Mouse (Mus musculus) liver, embryonic 14.5 days (tissue): ENCODE data around the gene Abo.

ENCODE experiments used
- CTCF ChIP-seq: IDR thresholded peaks from 2 replicates; pipeline ENCODE4 v1.5.1; 2016; ENCODE audit warnings: antibody characterized with exemption, low read depth, control low read depth
- EP300 ChIP-seq: IDR thresholded peaks from 2 replicates; pipeline ENCODE4 v1.6.1; 2016; ENCODE audit warnings: antibody characterized with exemption, low read depth

DNA sequence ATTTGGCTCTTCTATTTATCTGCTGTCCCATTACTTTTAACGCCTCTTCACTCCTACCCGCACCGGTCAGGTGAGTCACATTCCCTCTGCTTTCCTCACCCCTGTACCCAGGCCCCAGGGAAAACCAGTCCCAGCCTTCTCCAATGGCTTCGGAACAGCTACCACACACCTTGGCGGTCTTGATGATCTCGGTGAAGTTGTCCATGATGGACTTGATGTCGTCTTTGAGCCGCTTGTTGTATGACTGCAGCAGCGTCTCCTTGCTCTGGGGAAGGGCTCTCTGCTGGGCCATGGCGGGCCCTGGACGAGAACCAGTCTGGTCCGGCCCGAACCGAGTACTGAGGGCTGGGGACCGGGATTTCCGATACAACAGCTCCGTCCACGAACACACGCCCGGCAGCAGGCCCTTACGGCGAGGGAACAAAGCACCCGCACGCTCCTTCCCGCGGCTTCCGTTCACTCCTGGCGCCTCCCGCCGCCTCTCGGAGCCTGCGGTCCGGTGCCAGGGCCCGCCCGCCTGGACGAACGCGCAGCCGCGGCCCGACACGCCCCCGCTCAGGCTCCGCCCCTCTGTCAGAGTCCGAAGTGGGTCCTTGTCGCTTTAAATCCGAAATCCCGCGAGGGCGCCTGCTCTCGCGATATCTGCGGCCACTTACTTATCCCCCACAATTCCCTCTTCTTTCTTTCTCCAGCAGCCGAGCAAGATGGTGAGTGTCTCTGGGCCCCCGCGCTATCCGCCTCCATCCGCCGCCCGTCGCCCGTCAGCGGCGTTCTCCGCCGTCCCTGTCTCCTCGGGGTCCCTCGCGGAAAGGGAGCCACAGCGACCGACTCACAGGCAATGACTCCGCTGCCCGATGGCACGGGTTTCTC is 45.6 kb upstream of the Abo start, which contains the start of the genes Med22 and Rpl7a:
- TF ChIP-seq EP300, result peak; percentile 80
- TF ChIP-seq CTCF, result 0 out of 2 replicates have a peak, but pooled peaks have one; percentile 8
